Mouse (Mus musculus): ENCODE data around the gene Gramd4. TPM values are rescaled to one million over a fixed set of nuclear protein-coding genes. Genes with fewer than 3 reads are reported as not detected.

The Gramd4 gene
- polyA plus RNA-seq, 1 experiment = 20.7 TPM

- Histone ChIP-seq H3K27ac (ENCODE audit: control insufficient read depth, insufficient read depth, low read depth, low read length, poor library complexity) (no peak overlapping the region), H3K4me1 (ENCODE audit: control insufficient read depth, insufficient read depth, low read length) (peaks cover 3% of the 10 kb centered on the region; the same call in 1 of the 2 replicates), H3K4me3 (replicated peaks; ENCODE audit: control insufficient read depth, low read depth, low read length) (no peak overlapping the region)
- TF ChIP-seq CTCF (IDR thresholded peaks at IDR 0.05; ENCODE audit: control insufficient read depth, insufficient read depth, low read length) (no peak), POLR2A (IDR thresholded peaks at IDR 0.05; ENCODE audit: borderline replicate concordance, control insufficient read depth, low read depth, low read length) (no peak)
- WGBS = 68% methylated on average over 10 of the region's 10 CpGs
Measured at GRCm38 (mm10) chr15:86112707-86113341, 55.3 kb downstream of the Gramd4 start.

GRCm38 (mm10) chr15:86113342-86113710, 55.8 kb downstream of the Gramd4 start:
- WGBS = 16% methylated on average over 9 of the region's 9 CpGs
- TF ChIP-seq CTCF (IDR thresholded peaks at IDR 0.05; ENCODE audit: control insufficient read depth, insufficient read depth, low read length) = no peak
- TF ChIP-seq POLR2A (IDR thresholded peaks at IDR 0.05; ENCODE audit: borderline replicate concordance, control insufficient read depth, low read depth, low read length) = no peak
- no peak overlapping the region for H3K4me3 ChIP-seq (replicated peaks; ENCODE audit: control insufficient read depth, low read depth, low read length)
- no peak overlapping the region for H3K27ac ChIP-seq (ENCODE audit: control insufficient read depth, insufficient read depth, low read depth, low read length, poor library complexity)
- H3K4me1 ChIP-seq (ENCODE audit: control insufficient read depth, insufficient read depth, low read length) = peaks cover 2% of the 10 kb centered on the region; the same call in 1 of the 2 replicates

- no peak overlapping the region for H3K27ac ChIP-seq (ENCODE audit: control insufficient read depth, insufficient read depth, low read depth, low read length, poor library complexity)
- no peak for TF ChIP-seq CTCF (IDR thresholded peaks at IDR 0.05; ENCODE audit: control insufficient read depth, insufficient read depth, low read length)
- no peak for TF ChIP-seq POLR2A (IDR thresholded peaks at IDR 0.05; ENCODE audit: borderline replicate concordance, control insufficient read depth, low read depth, low read length)
- no peaks in the 10 kb centered on the region; the same call in 1 of the 2 replicates for H3K4me1 ChIP-seq (ENCODE audit: control insufficient read depth, insufficient read depth, low read length)
- no peak overlapping the region for H3K4me3 ChIP-seq (replicated peaks; ENCODE audit: control insufficient read depth, low read depth, low read length)
- 82% methylated on average over 5 of the region's 5 CpGs for WGBS
Measured at GRCm38 (mm10) chr15:86116421-86116820, 58.9 kb downstream of the Gramd4 start.

GRCm38 (mm10) chr15:86117115-86118100, 59.9 kb downstream of the Gramd4 start:
- Histone ChIP-seq H3K4me3 (replicated peaks; ENCODE audit: control insufficient read depth, low read depth, low read length) (no peak overlapping the region), H3K4me1 (ENCODE audit: control insufficient read depth, insufficient read depth, low read length) (no peaks in the 10 kb centered on the region; the same call in 1 of the 2 replicates), H3K27ac (ENCODE audit: control insufficient read depth, insufficient read depth, low read depth, low read length, poor library complexity) (no peak overlapping the region)
- WGBS = 88% methylated on average over 15 of the region's 15 CpGs
- TF ChIP-seq CTCF (IDR thresholded peaks at IDR 0.05; ENCODE audit: control insufficient read depth, insufficient read depth, low read length) (no peak), POLR2A (IDR thresholded peaks at IDR 0.05; ENCODE audit: borderline replicate concordance, control insufficient read depth, low read depth, low read length) (no peak)

- Histone ChIP-seq H3K4me3 (replicated peaks; ENCODE audit: control insufficient read depth, low read depth, low read length) (no peak overlapping the region), H3K4me1 (ENCODE audit: control insufficient read depth, insufficient read depth, low read length) (no peaks in the 10 kb centered on the region), H3K27ac (ENCODE audit: control insufficient read depth, insufficient read depth, low read depth, low read length, poor library complexity) (no peak overlapping the region)
- no peak for TF ChIP-seq POLR2A (IDR thresholded peaks at IDR 0.05; ENCODE audit: borderline replicate concordance, control insufficient read depth, low read depth, low read length)
- no peak for TF ChIP-seq CTCF (IDR thresholded peaks at IDR 0.05; ENCODE audit: control insufficient read depth, insufficient read depth, low read length)
- WGBS = 82% methylated on average over 7 of the region's 7 CpGs
Measured at GRCm38 (mm10) chr15:86119186-86119585, 61.7 kb downstream of the Gramd4 start.

GRCm38 (mm10) chr15:86122261-86122949, 64.9 kb downstream of the Gramd4 start:
- no peak overlapping the region for H3K4me3 ChIP-seq (replicated peaks; ENCODE audit: control insufficient read depth, low read depth, low read length)
- 89% methylated on average over 9 of the region's 9 CpGs for WGBS

GRCm38 (mm10) chr15:86123409-86123808, 65.9 kb downstream of the Gramd4 start:
- H3K4me1 ChIP-seq (ENCODE audit: control insufficient read depth, insufficient read depth, low read length) = no peaks in the 10 kb centered on the region
- no peak overlapping the region for H3K27ac ChIP-seq (ENCODE audit: control insufficient read depth, insufficient read depth, low read depth, low read length, poor library complexity)
- WGBS = 55% methylated on average over 4 of the region's 4 CpGs
- TF ChIP-seq POLR2A (IDR thresholded peaks at IDR 0.05; ENCODE audit: borderline replicate concordance, control insufficient read depth, low read depth, low read length) = no peak
- TF ChIP-seq CTCF (IDR thresholded peaks at IDR 0.05; ENCODE audit: control insufficient read depth, insufficient read depth, low read length) = no peak
- H3K4me3 ChIP-seq (replicated peaks; ENCODE audit: control insufficient read depth, low read depth, low read length) = no peak overlapping the region

More at GRCm38 (mm10) chr15:86122261-86122949, 64.9 kb downstream of the Gramd4 start:
- Histone ChIP-seq H3K27ac (ENCODE audit: control insufficient read depth, insufficient read depth, low read depth, low read length, poor library complexity) (no peak overlapping the region), H3K4me1 (ENCODE audit: control insufficient read depth, insufficient read depth, low read length) (no peaks in the 10 kb centered on the region)
- no peak for TF ChIP-seq POLR2A (IDR thresholded peaks at IDR 0.05; ENCODE audit: borderline replicate concordance, control insufficient read depth, low read depth, low read length)
- TF ChIP-seq CTCF (IDR thresholded peaks at IDR 0.05; ENCODE audit: control insufficient read depth, insufficient read depth, low read length) = no peak

- WGBS = 44% methylated on average over 1 of the region's 1 CpGs
- no peaks in the 10 kb centered on the region for H3K4me1 ChIP-seq (ENCODE audit: control insufficient read depth, insufficient read depth, low read length)
- no peak overlapping the region for H3K4me3 ChIP-seq (replicated peaks; ENCODE audit: control insufficient read depth, low read depth, low read length)
- no peak for TF ChIP-seq POLR2A (IDR thresholded peaks at IDR 0.05; ENCODE audit: borderline replicate concordance, control insufficient read depth, low read depth, low read length)
- TF ChIP-seq CTCF (IDR thresholded peaks at IDR 0.05; ENCODE audit: control insufficient read depth, insufficient read depth, low read length) = peak; percentile 61
- no peak overlapping the region for H3K27ac ChIP-seq (ENCODE audit: control insufficient read depth, insufficient read depth, low read depth, low read length, poor library complexity)
Measured at GRCm38 (mm10) chr15:86124359-86124758, 66.9 kb downstream of the Gramd4 start.
